Mouse (Mus musculus) heart, embryonic 16.5 days (tissue): Measurements from ENCODE around the gene Cux1. TPM values are rescaled to one million over a fixed set of nuclear protein-coding genes. Genes with fewer than 3 reads are reported as not detected.

Experiments used
- ATAC-seq: fragments of 200-750 bp; cut with Nextera tagmentation; replicated peaks from 2 replicates; pipeline ENCODE4 v1.8.0; 2017; ENCODE audit warnings: moderate number of reproducible peaks; ENCODE audit not compliant: insufficient read depth, low FRiP score; ENCODE audit errors: extremely low read depth
- H3K27ac ChIP-seq: fragments of 300-500 bp; sonication (generic); 2 replicates; pipeline ENCODE4 v1.5.1; 2014; ENCODE audit warnings: mild to moderate bottlenecking, low read length, control low read depth, moderate library complexity
- H3K27me3 ChIP-seq: fragments of 300-500 bp; sonication (generic); 2 replicates; pipeline ENCODE4 v1.6.1; 2014; ENCODE audit warnings: low read length, mixed read lengths; ENCODE audit not compliant: control insufficient read depth, insufficient read depth
- H3K36me3 ChIP-seq: fragments of 300-500 bp; sonication (generic); 2 replicates; pipeline ENCODE4 v1.6.1; 2014; ENCODE audit not compliant: control insufficient read depth, insufficient read depth
- H3K4me1 ChIP-seq: fragments of 300-500 bp; sonication (generic); 2 replicates; pipeline ENCODE4 v1.6.1; 2014; ENCODE audit warnings: low read length, mixed read lengths; ENCODE audit not compliant: control insufficient read depth, insufficient read depth
- H3K4me2 ChIP-seq: fragments of 300-500 bp; sonication (generic); 2 replicates; pipeline ENCODE4 v1.6.1; 2014; ENCODE audit warnings: low read depth, mild to moderate bottlenecking, control low read depth, low read length
- H3K4me3 ChIP-seq: fragments of 300-500 bp; sonication (generic); 2 replicates; pipeline ENCODE4 v1.5.1; 2014; ENCODE audit warnings: mild to moderate bottlenecking, control low read depth, low read length
- H3K9ac ChIP-seq: fragments of 300-500 bp; sonication (generic); 2 replicates; pipeline ENCODE4 v1.6.1; 2014; ENCODE audit warnings: low read length, control low read depth
- H3K9me3 ChIP-seq: fragments of 300-500 bp; sonication (generic); replicated peaks from 2 replicates; pipeline ENCODE4 v1.6.1; 2016; ENCODE audit warnings: low read length; ENCODE audit not compliant: control insufficient read depth
- WGBS: fragments of 180-500 bp; shearing (Covaris S2); extraction: QIAGEN DNeasy Blood & Tissue Kit; methylation state at CpG from one replicate; pipeline ENCODE4 v1.1.7; 2014; 5-methylcytosine and 5-hydroxymethylcytosine counted together
- polyA plus RNA-seq: library from polyadenylated mRNA; unstranded; fragments of >200 nt; fragmentation: Nextera tagmentation; extraction: Ambion mirVana; gene quantifications from 2 replicates; pipeline ENCODE4 v1.2.1, GENCODE M21; 2015

Gene Cux1
- polyA plus RNA-seq, 1 experiment from 2014 or later = 89.0 TPM

DNA sequence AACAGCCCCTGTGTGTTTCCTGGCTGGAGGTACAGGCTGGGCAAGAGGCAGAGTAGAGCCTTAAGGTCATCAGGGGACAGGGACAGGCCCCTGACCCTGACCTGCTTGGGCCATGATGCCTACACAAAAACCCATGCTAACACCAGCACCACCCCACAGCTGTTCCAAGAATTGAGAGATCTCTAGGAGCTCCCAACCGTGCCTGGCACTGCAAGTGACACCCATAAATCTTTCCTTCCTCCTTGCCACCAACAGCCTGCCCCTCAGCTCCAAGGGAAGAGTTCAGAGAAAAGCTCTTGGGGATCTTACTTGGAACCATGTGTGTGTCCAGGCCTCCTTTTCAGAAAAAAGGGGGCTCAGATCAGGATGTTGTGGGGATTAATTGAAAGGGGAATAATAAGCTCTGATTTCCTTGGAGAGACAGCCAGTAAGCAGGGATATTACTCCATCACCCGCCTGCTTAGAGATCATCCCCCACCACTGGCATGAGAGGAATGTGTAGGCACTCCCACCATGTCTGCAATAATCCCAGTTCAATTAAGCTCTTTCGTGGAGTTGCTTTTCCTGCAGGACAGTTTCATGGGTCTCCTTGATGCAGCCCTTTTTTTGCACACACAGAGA is 44.3 kb downstream of the Cux1 start:
- peak; percentile 45; the same call in 1 of the 2 replicates for ATAC-seq
- Histone ChIP-seq H3K9me3 (no peaks in the 10 kb centered on the region), H3K27ac (peak overlapping the region; percentile 15), H3K36me3 (no peaks in the 10 kb centered on the region), H3K4me1 (peaks cover 41% of the 10 kb centered on the region), H3K9ac (no peak overlapping the region), H3K27me3 (no peaks in the 10 kb centered on the region), H3K4me3 (no peak overlapping the region), H3K4me2 (no peak overlapping the region)
- WGBS = 17% methylated on average over 3 of the region's 3 CpGs

GRCm38 (mm10) chr5:136521656-136522055 is 45.6 kb downstream of the Cux1 start:
- Histone ChIP-seq H3K9ac (no peak overlapping the region), H3K4me1 (peaks cover 35% of the 10 kb centered on the region), H3K27me3 (no peaks in the 10 kb centered on the region), H3K4me2 (no peak overlapping the region), H3K36me3 (no peaks in the 10 kb centered on the region), H3K4me3 (no peak overlapping the region), H3K9me3 (no peaks in the 10 kb centered on the region), H3K27ac (no peak overlapping the region)
- WGBS = 66% methylated on average over 3 of the region's 3 CpGs
- ATAC-seq = no peak

DNA sequence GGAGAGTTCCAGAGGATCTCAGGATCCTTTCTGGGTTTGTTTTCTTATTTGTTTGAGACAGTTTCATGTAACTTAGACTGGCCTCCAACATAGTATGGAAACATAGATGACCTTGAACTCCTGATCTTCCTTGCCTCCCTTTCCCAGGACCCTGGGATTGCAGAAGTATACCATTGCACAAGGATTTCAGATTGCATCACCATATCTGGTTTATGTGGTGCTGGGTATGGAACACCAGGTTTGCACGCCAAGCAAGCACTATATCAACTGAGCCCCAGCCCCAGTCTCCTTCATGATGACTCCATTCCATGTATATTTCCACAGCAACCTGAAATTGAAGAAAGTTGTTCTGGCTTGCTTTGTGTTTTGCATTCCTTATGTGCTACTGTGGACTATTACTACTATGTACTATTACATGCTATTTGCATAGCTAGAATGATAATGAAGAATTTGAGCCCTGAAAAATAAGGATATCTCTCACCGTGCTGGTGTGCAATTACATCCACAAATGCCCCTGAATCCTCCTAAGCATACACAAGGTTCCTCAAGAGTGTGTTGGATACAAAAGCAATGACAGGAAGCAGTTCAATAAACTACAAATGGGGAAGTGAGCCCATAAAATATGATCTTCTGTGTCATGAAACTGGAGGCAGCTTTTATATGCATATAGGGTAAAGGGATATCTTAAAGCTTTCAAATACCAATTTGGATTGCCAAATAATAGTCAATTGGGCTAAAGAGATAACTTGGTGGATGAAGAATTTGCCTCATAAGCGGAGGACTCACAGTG is 48.4 kb downstream of the Cux1 start:
- Histone ChIP-seq H3K27me3 (no peaks in the 10 kb centered on the region), H3K4me2 (no peak overlapping the region), H3K27ac (no peak overlapping the region), H3K9me3 (no peaks in the 10 kb centered on the region), H3K9ac (no peak overlapping the region), H3K4me3 (no peak overlapping the region), H3K36me3 (no peaks in the 10 kb centered on the region), H3K4me1 (peaks cover 32% of the 10 kb centered on the region)
- WGBS = 84% methylated on average over 3 of the region's 3 CpGs
- no peak for ATAC-seq

GRCm38 (mm10) chr5:136517510-136517909 is 49.8 kb downstream of the Cux1 start:
- Histone ChIP-seq H3K4me3 (no peak overlapping the region), H3K27ac (no peak overlapping the region), H3K27me3 (no peaks in the 10 kb centered on the region), H3K4me2 (no peak overlapping the region), H3K36me3 (no peaks in the 10 kb centered on the region), H3K4me1 (peaks cover 20% of the 10 kb centered on the region), H3K9ac (no peak overlapping the region), H3K9me3 (no peaks in the 10 kb centered on the region)
- ATAC-seq = no peak
- 60% methylated on average over 2 of the region's 2 CpGs for WGBS

DNA sequence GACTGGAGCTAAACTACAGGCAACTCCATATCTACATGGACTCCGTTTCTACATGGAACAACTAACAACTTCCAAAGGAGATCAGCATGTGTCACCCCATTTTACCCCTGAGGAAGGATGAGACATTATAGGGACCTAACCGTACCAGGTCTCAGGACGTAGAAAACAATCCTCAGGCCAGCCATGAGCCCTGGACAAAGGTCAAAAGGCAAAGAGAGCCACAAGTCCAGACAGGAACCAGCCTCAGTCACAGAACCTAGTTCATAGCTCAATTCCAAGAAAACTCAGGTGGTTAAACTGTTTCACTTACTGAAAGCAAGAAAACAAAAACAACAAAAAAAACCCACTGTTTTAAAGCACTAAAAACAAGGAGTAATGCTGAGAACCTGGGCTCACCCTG is 50.7 kb downstream of the Cux1 start:
- H3K36me3 ChIP-seq = no peaks in the 10 kb centered on the region
- H3K27me3 ChIP-seq = no peaks in the 10 kb centered on the region
- no peak overlapping the region for H3K4me2 ChIP-seq
- peaks cover 21% of the 10 kb centered on the region for H3K4me1 ChIP-seq
- no peak overlapping the region for H3K9ac ChIP-seq
- H3K27ac ChIP-seq = no peak overlapping the region
- ATAC-seq = no peak
- H3K9me3 ChIP-seq = no peaks in the 10 kb centered on the region
- WGBS = 74% methylated on average over 3 of the region's 3 CpGs
- H3K4me3 ChIP-seq = no peak overlapping the region

DNA sequence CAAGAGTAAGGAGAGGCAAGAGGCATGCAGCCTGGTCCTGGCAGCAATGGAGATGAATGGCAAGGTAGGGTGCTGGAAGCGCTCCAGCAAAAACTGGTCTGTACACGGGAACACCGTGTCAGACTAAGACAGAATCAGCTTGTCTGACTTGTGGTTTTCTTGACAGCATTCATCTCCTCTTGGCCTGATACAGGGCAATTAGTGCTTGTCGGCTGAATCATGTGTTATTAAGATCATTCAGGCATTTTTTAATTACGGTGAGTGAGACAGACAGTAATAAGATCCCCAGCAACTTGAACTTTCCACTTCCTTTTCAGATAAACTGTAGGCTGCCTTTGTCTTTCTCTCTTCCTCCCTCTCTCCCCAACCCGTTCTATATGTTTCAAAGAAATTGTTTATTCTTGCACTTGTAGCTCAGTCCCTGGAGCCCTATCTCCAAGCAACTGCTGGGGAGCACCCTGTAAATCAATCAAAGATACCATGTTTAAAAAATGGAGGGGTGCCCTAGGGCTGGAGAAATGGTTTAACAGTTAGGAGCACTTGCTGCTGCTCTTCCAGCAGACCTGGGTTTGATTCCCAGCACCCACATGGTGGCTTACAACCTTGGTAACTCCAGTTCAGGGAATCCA is 53.1 kb downstream of the Cux1 start:
- Histone ChIP-seq H3K27me3 (no peaks in the 10 kb centered on the region), H3K27ac (no peak overlapping the region), H3K4me1 (peaks cover 27% of the 10 kb centered on the region), H3K4me3 (no peak overlapping the region), H3K36me3 (no peaks in the 10 kb centered on the region), H3K9ac (no peak overlapping the region), H3K4me2 (no peak overlapping the region), H3K9me3 (no peaks in the 10 kb centered on the region)
- WGBS = 44% methylated on average over 6 of the region's 6 CpGs
- ATAC-seq = no peak

GRCm38 (mm10) chr5:136512103-136512674 is 55.1 kb downstream of the Cux1 start:
- H3K9me3 ChIP-seq = no peaks in the 10 kb centered on the region
- no peak overlapping the region for H3K4me2 ChIP-seq
- WGBS = 88% methylated on average over 2 of the region's 2 CpGs
- no peaks in the 10 kb centered on the region for H3K27me3 ChIP-seq
- peaks cover 31% of the 10 kb centered on the region for H3K4me1 ChIP-seq
- H3K27ac ChIP-seq = no peak overlapping the region
- H3K9ac ChIP-seq = no peak overlapping the region
- H3K36me3 ChIP-seq = no peaks in the 10 kb centered on the region
- no peak overlapping the region for H3K4me3 ChIP-seq
- ATAC-seq = no peak

DNA sequence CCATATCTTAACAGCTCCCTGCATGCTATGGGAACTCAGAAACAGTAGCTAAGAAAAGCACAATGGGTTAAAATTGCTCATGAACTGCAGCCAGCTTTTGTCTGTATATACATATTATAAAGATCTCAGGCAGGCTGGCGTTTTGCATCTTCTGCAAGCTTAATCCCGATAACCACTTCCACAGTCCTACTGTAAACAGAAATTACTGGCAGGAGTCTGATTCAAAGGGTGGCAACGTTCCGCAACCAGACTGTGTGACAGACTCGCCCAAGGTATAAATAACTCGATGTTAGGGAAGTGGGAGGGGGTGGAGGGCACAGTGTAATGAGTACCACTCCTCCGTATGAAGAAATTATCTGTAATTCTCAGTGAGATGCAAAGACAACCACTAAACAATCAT is 55.9 kb downstream of the Cux1 start:
- Histone ChIP-seq H3K9me3 (no peaks in the 10 kb centered on the region), H3K9ac (no peak overlapping the region), H3K4me1 (peaks cover 37% of the 10 kb centered on the region), H3K4me2 (no peak overlapping the region), H3K36me3 (no peaks in the 10 kb centered on the region), H3K27me3 (no peaks in the 10 kb centered on the region), H3K27ac (no peak overlapping the region), H3K4me3 (no peak overlapping the region)
- ATAC-seq = no peak
- 17% methylated on average over 7 of the region's 7 CpGs for WGBS

DNA sequence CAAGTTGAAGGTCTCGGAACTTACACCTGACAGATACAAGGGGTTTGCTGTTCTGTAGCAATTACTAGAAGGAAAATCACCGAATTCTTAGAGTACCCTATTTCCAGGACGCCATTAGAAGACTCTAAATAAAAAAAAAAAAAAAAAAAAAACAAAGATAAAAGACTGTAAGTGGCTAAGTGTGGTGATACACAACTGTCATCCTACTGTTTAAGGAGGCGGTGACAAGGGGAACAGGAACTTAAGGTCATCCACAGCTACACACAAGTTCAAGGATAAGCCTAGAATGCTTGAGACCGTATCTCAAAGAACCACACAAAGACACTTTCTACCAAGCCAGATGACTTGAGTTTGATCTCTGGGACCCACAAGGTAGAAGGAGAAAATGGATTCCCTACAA is 56.7 kb downstream of the Cux1 start:
- ATAC-seq = no peak
- Histone ChIP-seq H3K4me1 (peaks cover 36% of the 10 kb centered on the region), H3K9ac (no peak overlapping the region), H3K4me2 (no peak overlapping the region), H3K27me3 (no peaks in the 10 kb centered on the region), H3K4me3 (no peak overlapping the region), H3K9me3 (no peaks in the 10 kb centered on the region), H3K27ac (no peak overlapping the region), H3K36me3 (no peaks in the 10 kb centered on the region)
- 79% methylated on average over 5 of the region's 5 CpGs for WGBS
